Comparison of ENCODE assay signal across 18 mouse cellular contexts in genomic region chr4:10149911-10150310, GRCm38 (mm10).
DNase-seq lines count a peak whose midpoint lies in the region.
"Had no signal": no experiment of that assay in that cellular context is flagged by ENCODE, and none has a peak within 500 bp of the region (broad histone marks: within the 10 kb centered on the region; RNA-seq: fewer than 3 reads in every experiment).

No protein-coding gene starts in this region.

- no peaks in the 10 kb centered on the region for H3K27me3 ChIP-seq in heart, embryonic 10.5 days (ENCODE audit: insufficient read depth, poor library complexity, severe bottlenecking)
- H3K27me3 ChIP-seq in limb, embryonic 10.5 days (ENCODE audit: low read depth, poor library complexity, severe bottlenecking) = no peaks in the 10 kb centered on the region
- H3K27me3 ChIP-seq: CH12.LX; forebrain, embryonic 12.5 days; heart, embryonic 13.5 days; midbrain, embryonic 13.5 days; neural tube, embryonic 13.5 days had no signal

- H3K27ac ChIP-seq in heart, embryonic 10.5 days = no peak overlapping the region
- H3K27ac ChIP-seq in limb, embryonic 10.5 days = no peak overlapping the region
- H3K27ac ChIP-seq: forebrain, embryonic 12.5 days; heart, embryonic 13.5 days; limb, embryonic 12.5 days; macrophage; midbrain, embryonic 13.5 days; neural tube, embryonic 13.5 days had no signal

- H3K4me3 ChIP-seq in heart, embryonic 10.5 days = no peak overlapping the region
- H3K4me3 ChIP-seq in limb, embryonic 10.5 days = no peak overlapping the region
- H3K4me3 ChIP-seq: forebrain, embryonic 12.5 days; heart, embryonic 13.5 days; limb, embryonic 12.5 days; midbrain, embryonic 13.5 days; neural tube, embryonic 13.5 days had no signal

- no peaks in the 10 kb centered on the region for H3K4me1 ChIP-seq in heart, embryonic 10.5 days
- H3K4me1 ChIP-seq in limb, embryonic 10.5 days = peaks cover 5% of the 10 kb centered on the region; the same call in 1 of the 2 replicates
- H3K4me1 ChIP-seq: forebrain, embryonic 12.5 days; heart, embryonic 13.5 days; limb, embryonic 12.5 days; midbrain, embryonic 13.5 days; neural tube, embryonic 13.5 days had no signal

- no peaks in the 10 kb centered on the region for H3K36me3 ChIP-seq in heart, embryonic 10.5 days
- H3K36me3 ChIP-seq in limb, embryonic 10.5 days = no peaks in the 10 kb centered on the region
- H3K36me3 ChIP-seq: forebrain, embryonic 12.5 days; heart, embryonic 13.5 days; limb, embryonic 12.5 days; midbrain, embryonic 13.5 days; neural tube, embryonic 13.5 days had no signal

- DNase-seq in adrenal gland, postnatal 10 days = peak; percentile 2
- DNase-seq in adrenal gland, postnatal 25 days = no peak
- peak; percentile 26 for DNase-seq in heart, adult 8-10 months (ENCODE audit: low spot score)
- DNase-seq in heart, embryonic 10.5 days (ENCODE audit: low spot score) = no peak
- DNase-seq in lung, postnatal 10 days = peak; percentile 3
- DNase-seq in lung, postnatal 4 days = no peak
- no peak for DNase-seq in limb, embryonic 10.5 days (ENCODE audit: low spot score)
- DNase-seq in ovary, postnatal 10 days (ENCODE audit: low spot score) = no peak
- DNase-seq: cerebellum, adult 11-12 months; gastrocnemius, postnatal 25 days; layer of hippocampus, adult 9-11 months had no signal

- H3K9me3 ChIP-seq in heart, embryonic 10.5 days = no peaks in the 10 kb centered on the region
- no peaks in the 10 kb centered on the region for H3K9me3 ChIP-seq in limb, embryonic 10.5 days (replicated peaks)
- H3K9me3 ChIP-seq: forebrain, embryonic 12.5 days; heart, embryonic 13.5 days; limb, embryonic 12.5 days; midbrain, embryonic 13.5 days; neural tube, embryonic 13.5 days had no signal

- WGBS in heart, embryonic 10.5 days = 49% methylated on average over 2 of the region's 2 CpGs
- 74% methylated on average over 2 of the region's 2 CpGs for WGBS in limb, embryonic 10.5 days

Comparison
In these comparisons a context has a peak if more than half of its experiments do, and no peak if none do; other contexts are left out.
1. DNase-seq: peak in adrenal gland, postnatal 10 days (single experiment), heart, adult 8-10 months (single experiment) and lung, postnatal 10 days (single experiment); none in adrenal gland, postnatal 25 days (single experiment), heart, embryonic 10.5 days (single experiment), lung, postnatal 4 days (0 of 2), limb, embryonic 10.5 days (single experiment) and ovary, postnatal 10 days (single experiment).